Mouse (Mus musculus) stomach, embryonic 15.5 days (tissue): ENCODE data around the gene Chst13. TPM values are rescaled to one million over a fixed set of nuclear protein-coding genes. Genes with fewer than 3 reads are reported as not detected.

Source experiments
- ATAC-seq: fragments of 200-750 bp; cut with Nextera tagmentation; 2 replicates; pipeline ENCODE4 v1.8.0; 2017; ENCODE audit warnings: low read depth, moderate number of reproducible peaks, moderate TSS enrichment; ENCODE audit not compliant: insufficient read depth, low FRiP score
- H3K27ac ChIP-seq: fragments of 300-500 bp; sonication (generic); 2 replicates; pipeline ENCODE4 v1.5.1; 2015; ENCODE audit warnings: mild to moderate bottlenecking, inconsistent platforms
- H3K27me3 ChIP-seq: fragments of 300-500 bp; sonication (generic); replicated peaks from 2 replicates; pipeline ENCODE4 v1.6.1; 2015; ENCODE audit warnings: inconsistent platforms
- H3K36me3 ChIP-seq: fragments of 300-500 bp; sonication (generic); 2 replicates; pipeline ENCODE4 v1.6.1; 2015; ENCODE audit warnings: inconsistent platforms
- H3K4me1 ChIP-seq: fragments of 300-500 bp; sonication (generic); 2 replicates; pipeline ENCODE4 v1.6.1; 2015; ENCODE audit warnings: inconsistent platforms
- H3K4me2 ChIP-seq: fragments of 300-500 bp; sonication (generic); 2 replicates; pipeline ENCODE4 v1.6.1; 2015; ENCODE audit warnings: mild to moderate bottlenecking, inconsistent platforms
- H3K4me3 ChIP-seq: fragments of 300-500 bp; sonication (generic); replicated peaks from 2 replicates; pipeline ENCODE4 v1.5.1; 2015; ENCODE audit warnings: inconsistent platforms
- H3K9ac ChIP-seq: fragments of 300-500 bp; sonication (generic); 2 replicates; pipeline ENCODE4 v1.6.1; 2015; ENCODE audit warnings: inconsistent platforms
- H3K9me3 ChIP-seq: fragments of 300-500 bp; sonication (generic); 2 replicates; pipeline ENCODE4 v1.6.1; 2016; ENCODE audit warnings: inconsistent platforms
- WGBS: fragments of 180-500 bp; shearing (Covaris S2); methylation state at CpG from one replicate; pipeline ENCODE4 v1.1.7; 2015; 5-methylcytosine and 5-hydroxymethylcytosine counted together
- polyA plus RNA-seq: library from polyadenylated mRNA; unstranded; fragments of >200 nt; fragmentation: Nextera tagmentation; extraction: Ambion mirVana; gene quantifications from 2 replicates; pipeline ENCODE4 v1.2.1, GENCODE M21; 2015

The Chst13 gene
- polyA plus RNA-seq, result 0.94 and 1.7 TPM in 2 replicates

GRCm38 (mm10) chr6:90324991-90325390 is at the start of gene Chst13:
Chst13 (minus strand) TSS chr6:90325185.
- Histone ChIP-seq H3K27me3 (no peaks in the 10 kb centered on the region; the same call in 1 of the 2 replicates), H3K27ac (no peak within 1 kb of the TSS), H3K9me3 (no peaks in the 10 kb centered on the region), H3K4me1 (peaks cover 7% of the 10 kb centered on the region; the same call in 1 of the 2 replicates), H3K36me3 (no peaks in the 10 kb centered on the region), H3K4me2 (peak within 1 kb of the TSS; percentile 52), H3K4me3 (peak within 1 kb of the TSS; percentile 23; the same call in 1 of the 2 replicates), H3K9ac (no peak within 1 kb of the TSS)
- peak; percentile 9; the same call in 1 of the 2 replicates for ATAC-seq
- 7% methylated on average over 22 of the region's 22 CpGs for WGBS

DNA sequence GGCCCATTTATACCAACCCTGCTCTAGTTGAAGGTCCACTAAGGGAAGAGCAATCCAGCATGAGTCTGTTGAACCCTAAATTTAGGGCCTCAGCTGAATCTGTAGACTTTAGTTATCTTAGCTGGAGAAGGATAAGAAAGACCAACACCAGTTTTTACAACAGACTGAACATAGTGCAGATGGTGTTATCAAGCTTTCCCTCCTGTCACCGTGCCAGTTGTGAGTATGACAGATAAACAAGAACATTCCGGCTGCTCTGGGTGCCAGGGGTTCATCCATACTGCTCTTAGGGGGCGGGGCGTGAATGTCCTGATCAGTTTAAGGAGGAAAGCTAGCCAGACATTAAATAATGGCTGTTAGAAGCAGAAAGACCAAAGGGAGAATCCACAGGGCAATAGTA is 49.7 kb upstream of the Chst13 start:
- no peak overlapping the region for H3K4me3 ChIP-seq
- WGBS, result 75% methylated on average over 4 of the region's 4 CpGs
- H3K27me3 ChIP-seq, result no peaks in the 10 kb centered on the region
- H3K27ac ChIP-seq, result no peak overlapping the region
- H3K9me3 ChIP-seq, result no peaks in the 10 kb centered on the region
- H3K4me1 ChIP-seq, result peaks cover 11% of the 10 kb centered on the region
- H3K4me2 ChIP-seq, result no peak overlapping the region
- ATAC-seq, result peak; percentile 34; the same call in 1 of the 2 replicates
- peaks cover 36% of the 10 kb centered on the region for H3K36me3 ChIP-seq
- H3K9ac ChIP-seq, result no peak overlapping the region

DNA sequence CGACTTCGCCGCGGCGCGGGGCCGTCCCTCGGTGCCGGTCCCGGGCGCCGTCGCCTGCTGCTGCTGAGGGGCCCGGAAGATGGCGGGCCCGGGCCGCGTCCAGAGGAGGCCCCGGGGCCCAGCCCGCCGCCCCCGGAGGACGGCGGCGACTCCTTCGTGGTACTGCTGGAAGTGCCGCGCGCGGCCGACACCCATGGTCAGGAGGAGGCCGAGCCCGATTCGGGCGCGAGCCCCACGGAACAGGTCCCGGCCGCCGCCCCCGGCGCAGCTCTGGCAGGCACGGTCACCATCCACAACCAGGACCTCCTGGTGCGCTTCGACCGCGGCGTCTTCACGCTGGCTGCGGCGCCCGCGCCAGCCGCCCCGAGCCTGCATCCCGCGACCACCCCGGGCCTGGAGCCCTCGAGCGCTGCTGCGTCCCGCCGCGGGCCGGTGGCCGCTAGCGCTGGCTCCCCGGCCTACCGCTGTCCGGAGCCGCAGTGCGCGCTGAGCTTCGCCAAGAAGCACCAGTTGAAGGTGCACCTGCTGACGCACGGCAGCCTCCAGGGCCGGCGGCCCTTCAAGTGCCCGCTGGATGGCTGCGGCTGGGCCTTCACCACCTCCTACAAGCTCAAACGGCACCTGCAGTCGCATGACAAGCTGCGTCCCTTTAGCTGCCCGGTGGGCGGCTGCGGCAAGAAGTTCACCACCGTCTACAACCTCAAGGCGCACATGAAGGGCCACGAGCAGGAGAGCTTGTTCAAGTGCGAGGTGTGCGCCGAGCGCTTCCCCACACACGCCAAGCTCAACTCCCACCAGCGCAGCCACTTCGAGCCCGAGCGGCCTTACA is 45.0 kb upstream of the Chst13 start:
- WGBS, result under 1% methylated on average over 81 of the region's 98 CpGs
- H3K4me3 ChIP-seq, result peak overlapping the region; percentile 97
- peak overlapping the region; percentile 82 for H3K9ac ChIP-seq
- ATAC-seq, result peak; percentile 63
- H3K27ac ChIP-seq, result peak overlapping the region; percentile 89
- peaks cover 8% of the 10 kb centered on the region for H3K36me3 ChIP-seq
- H3K27me3 ChIP-seq, result no peaks in the 10 kb centered on the region
- H3K4me1 ChIP-seq, result peaks cover 14% of the 10 kb centered on the region
- no peaks in the 10 kb centered on the region for H3K9me3 ChIP-seq
- peak overlapping the region; percentile 96 for H3K4me2 ChIP-seq

DNA sequence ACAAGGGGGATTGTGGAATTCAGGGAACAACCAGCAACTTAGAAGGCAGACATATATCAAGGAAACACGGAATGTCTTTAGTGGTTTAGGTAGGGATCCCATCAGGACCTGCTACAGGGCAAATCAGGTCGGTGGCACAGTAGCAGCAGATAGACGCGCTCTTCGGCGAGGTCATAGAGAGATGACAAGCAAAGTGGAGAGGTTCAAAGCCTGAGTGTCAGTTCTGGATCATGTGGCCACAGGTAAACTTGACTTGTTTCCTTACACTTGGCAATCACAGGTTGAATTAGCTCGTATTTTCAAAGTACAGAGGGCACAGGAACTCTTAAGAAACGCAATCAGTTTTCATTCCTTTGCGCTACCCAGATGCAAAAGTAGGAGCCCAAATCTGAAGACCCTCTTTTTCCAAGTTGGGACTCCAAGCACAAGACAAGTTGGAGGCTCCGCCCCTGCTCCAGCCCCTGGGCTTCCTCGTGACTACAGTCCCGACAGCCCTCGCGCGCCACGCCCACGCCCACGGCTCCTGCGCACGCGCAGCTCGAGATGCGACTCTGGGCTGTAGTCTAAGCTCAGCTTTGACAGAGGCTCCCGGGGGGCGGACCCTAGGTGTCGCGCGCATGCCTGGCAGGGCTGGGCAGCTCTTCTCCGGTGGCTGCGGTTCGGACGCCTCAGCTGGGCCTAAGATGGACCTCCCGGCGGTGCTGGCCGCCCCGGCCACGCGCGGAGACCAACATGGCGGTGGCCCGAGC is 44.2 kb upstream of the Chst13 start, which contains the start of gene Zxdc:
TSS of gene Zxdc (plus strand) at position 517 of the 749 bp plus-strand sequence.
- WGBS, result 6% methylated on average over 41 of the region's 41 CpGs
- H3K9ac ChIP-seq, result peak within 1 kb of the TSS; percentile 82
- H3K36me3 ChIP-seq, result peaks cover 6% of the 10 kb centered on the region
- peak within 1 kb of the TSS; percentile 96 for H3K4me2 ChIP-seq
- peaks cover 14% of the 10 kb centered on the region for H3K4me1 ChIP-seq
- peak within 1 kb of the TSS; percentile 89 for H3K27ac ChIP-seq
- H3K4me3 ChIP-seq, result peak within 1 kb of the TSS; percentile 97
- no peaks in the 10 kb centered on the region for H3K27me3 ChIP-seq
- peak; percentile 96 for ATAC-seq
- H3K9me3 ChIP-seq, result no peaks in the 10 kb centered on the region

DNA sequence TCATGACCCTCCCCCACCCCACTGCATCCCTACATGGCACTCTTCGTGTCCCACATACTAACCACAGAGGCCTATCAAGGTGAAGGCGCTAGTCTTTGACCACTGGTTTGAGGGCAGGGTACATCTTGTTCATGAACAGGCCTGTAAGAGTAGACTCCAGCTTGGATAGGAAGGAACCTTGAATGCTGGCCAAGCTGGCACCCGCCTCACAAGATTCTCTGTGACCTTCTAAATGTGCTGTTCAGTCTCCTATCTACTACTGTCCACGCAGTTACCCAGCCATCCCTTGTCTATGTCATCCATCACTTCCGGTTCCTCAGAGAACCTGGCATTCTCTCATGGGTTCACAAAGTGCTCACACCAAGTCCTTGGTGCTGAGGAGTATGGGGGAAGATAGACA is 38.3 kb upstream of the Chst13 start:
- Histone ChIP-seq H3K4me3 (no peak overlapping the region), H3K4me2 (no peak overlapping the region), H3K4me1 (peaks cover 14% of the 10 kb centered on the region; the same call in 1 of the 2 replicates), H3K27me3 (no peaks in the 10 kb centered on the region), H3K9me3 (no peaks in the 10 kb centered on the region), H3K36me3 (no peaks in the 10 kb centered on the region), H3K9ac (no peak overlapping the region), H3K27ac (no peak overlapping the region)
- 83% methylated on average over 5 of the region's 5 CpGs for WGBS
- no peak for ATAC-seq

DNA sequence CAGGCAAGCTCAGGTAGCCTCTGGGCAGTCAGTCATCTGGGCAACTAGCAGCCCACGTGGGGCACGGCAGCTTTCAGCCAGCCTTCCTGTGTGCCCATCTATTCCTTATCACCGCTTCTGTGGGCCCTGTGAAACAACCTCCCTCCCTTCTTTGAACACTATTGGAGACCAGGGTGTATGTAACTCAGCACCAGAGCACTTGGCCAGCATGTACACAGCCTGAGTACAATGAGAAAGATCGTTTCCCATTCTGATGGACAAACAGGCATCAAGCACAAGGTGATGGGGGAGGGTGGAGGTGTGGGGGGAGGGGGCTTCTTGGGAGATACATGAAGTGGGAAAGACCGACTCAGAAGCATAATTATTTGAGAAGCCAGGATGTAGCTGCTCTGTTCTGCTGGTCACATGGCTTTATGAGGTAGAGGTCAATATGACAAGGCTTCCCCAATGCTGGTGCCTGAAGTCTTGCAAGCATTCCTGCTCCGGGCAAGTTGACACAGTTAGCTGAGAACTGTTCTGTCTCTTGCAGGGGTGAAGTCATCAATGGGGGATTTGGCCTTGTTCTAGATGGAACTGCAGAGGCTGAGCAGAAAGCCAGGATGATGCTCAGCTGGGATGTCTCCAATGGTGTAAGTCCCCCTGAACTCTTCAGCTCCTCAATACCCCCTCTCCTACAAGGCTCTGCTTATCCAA is 36.1 kb upstream of the Chst13 start:
- H3K27me3 ChIP-seq, result no peaks in the 10 kb centered on the region
- no peaks in the 10 kb centered on the region for H3K9me3 ChIP-seq
- no peak overlapping the region for H3K9ac ChIP-seq
- H3K4me2 ChIP-seq, result no peak overlapping the region
- WGBS, result 75% methylated on average over 6 of the region's 6 CpGs
- ATAC-seq, result no peak
- H3K36me3 ChIP-seq, result no peaks in the 10 kb centered on the region
- peak overlapping the region; percentile 61 for H3K27ac ChIP-seq
- no peak overlapping the region for H3K4me3 ChIP-seq
- H3K4me1 ChIP-seq, result peaks cover 16% of the 10 kb centered on the region; the same call in 1 of the 2 replicates

DNA sequence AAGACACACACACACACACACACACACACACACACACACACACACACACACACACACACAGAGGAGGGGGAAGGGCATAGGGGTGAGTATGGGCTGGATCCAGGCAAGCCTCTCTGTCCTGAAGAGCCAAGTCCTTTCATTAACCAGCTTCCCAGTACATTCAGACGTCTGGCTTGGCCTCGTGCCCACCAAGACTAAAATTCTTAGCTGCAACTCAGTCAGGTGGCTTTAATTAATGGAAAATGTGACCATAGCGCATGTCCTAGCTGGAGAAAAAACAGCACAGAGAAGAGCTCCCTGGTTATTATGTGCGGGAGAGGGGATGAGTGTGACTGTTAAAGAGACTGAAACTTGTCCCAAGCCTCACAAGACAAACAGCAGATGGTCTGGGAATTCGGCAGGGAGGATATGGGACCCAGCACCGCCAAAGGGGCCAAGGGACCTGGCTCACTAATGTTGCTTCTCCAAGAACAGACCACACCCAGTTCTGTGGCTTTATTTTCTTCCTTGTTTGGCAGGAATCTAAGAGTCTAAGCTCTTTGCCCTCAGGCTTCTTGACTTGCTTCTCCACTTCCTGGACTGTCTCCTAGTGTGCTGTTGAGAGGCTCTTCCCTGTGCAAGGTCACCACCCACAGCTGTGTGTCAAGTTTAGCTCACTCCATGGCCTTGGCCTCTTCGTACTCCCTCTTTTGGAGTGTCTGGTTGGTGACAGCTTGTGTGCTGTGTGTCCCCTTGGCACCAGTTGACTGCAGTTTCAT is 35.2 kb upstream of the Chst13 start:
- ATAC-seq, result peak; percentile 66
- no peaks in the 10 kb centered on the region for H3K36me3 ChIP-seq
- no peak overlapping the region for H3K4me2 ChIP-seq
- H3K4me1 ChIP-seq, result peaks cover 16% of the 10 kb centered on the region; the same call in 1 of the 2 replicates
- no peak overlapping the region for H3K4me3 ChIP-seq
- no peaks in the 10 kb centered on the region for H3K9me3 ChIP-seq
- H3K27ac ChIP-seq, result peak overlapping the region; percentile 61
- H3K9ac ChIP-seq, result no peak overlapping the region
- no peaks in the 10 kb centered on the region for H3K27me3 ChIP-seq
- WGBS, result 34% methylated on average over 7 of the region's 7 CpGs

DNA sequence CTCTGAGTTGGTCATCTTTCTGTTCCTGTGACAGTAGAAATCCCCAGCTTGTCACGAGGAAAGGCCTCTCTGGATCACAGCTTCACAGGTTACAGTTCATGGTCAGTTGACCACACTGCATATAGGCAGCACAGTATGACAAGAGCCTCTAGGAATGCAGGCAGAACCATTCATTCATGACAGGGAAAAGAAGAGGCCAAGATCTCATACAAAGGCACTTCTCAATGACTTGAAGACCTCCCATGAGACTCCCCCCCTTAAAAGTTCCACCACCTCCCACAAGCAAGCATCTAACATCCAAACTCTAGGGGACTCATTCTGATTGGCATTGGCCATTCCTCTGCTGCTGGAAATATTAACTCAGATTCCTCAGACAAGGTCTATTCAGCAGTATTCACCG is 34.5 kb upstream of the Chst13 start:
- Histone ChIP-seq H3K4me1 (peaks cover 16% of the 10 kb centered on the region; the same call in 1 of the 2 replicates), H3K9ac (no peak overlapping the region), H3K36me3 (no peaks in the 10 kb centered on the region), H3K27me3 (no peaks in the 10 kb centered on the region), H3K4me3 (no peak overlapping the region), H3K4me2 (no peak overlapping the region), H3K9me3 (no peaks in the 10 kb centered on the region), H3K27ac (peak overlapping the region; percentile 61; the same call in 1 of the 2 replicates)
- ATAC-seq, result no peak
- 62% methylated on average over 2 of the region's 2 CpGs for WGBS

DNA sequence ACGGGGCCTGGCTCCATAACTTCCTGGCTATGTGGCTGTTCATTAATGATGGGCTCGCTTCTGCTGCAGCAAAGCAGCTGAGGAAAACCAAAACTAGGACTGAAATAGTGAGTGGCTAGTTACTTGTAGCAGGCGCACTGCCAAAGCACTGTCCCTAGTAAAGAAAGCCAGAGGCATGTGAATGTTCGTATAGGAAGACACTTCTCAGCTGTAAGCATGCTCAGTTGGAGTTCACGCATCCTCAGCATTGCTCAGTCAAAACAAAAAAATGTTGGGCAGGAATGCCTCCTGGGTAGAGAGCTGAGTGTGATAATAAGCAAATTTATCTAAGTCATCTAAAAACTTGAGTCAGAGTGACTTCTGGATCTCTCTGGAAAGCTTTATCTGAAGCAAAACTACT is 33.2 kb upstream of the Chst13 start:
- no peaks in the 10 kb centered on the region for H3K27me3 ChIP-seq
- ATAC-seq, result no peak
- no peak overlapping the region for H3K9ac ChIP-seq
- H3K4me3 ChIP-seq, result no peak overlapping the region
- no peaks in the 10 kb centered on the region for H3K9me3 ChIP-seq
- WGBS, result 51% methylated on average over 5 of the region's 5 CpGs
- no peaks in the 10 kb centered on the region for H3K36me3 ChIP-seq
- peak overlapping the region; percentile 0; the same call in 1 of the 2 replicates for H3K27ac ChIP-seq
- H3K4me2 ChIP-seq, result no peak overlapping the region
- peaks cover 16% of the 10 kb centered on the region; the same call in 1 of the 2 replicates for H3K4me1 ChIP-seq

DNA sequence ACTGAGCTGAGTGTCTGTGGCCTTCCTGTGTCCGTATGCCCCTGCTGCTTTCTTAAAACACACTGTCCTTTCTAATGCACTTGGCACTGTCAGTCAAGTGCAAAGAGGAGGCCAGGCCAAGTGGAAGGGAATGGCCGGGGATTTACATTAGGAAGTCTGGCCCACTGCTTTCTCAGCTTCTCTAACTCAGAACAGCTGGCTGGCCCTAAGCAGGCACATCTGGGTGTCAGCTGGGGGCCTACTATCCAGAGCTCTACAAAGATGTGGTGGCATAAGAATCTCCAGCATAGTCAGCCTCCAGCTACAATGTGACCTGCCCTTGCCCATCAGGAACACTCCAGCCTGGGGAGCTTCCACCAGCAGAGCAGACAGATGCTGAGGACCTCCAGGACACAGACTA is 25.0 kb upstream of the Chst13 start:
- no peak overlapping the region for H3K27ac ChIP-seq
- ATAC-seq, result no peak
- H3K4me1 ChIP-seq, result no peaks in the 10 kb centered on the region
- H3K36me3 ChIP-seq, result no peaks in the 10 kb centered on the region
- H3K9me3 ChIP-seq, result no peaks in the 10 kb centered on the region
- H3K9ac ChIP-seq, result no peak overlapping the region
- H3K27me3 ChIP-seq, result no peaks in the 10 kb centered on the region
- 61% methylated on average over 2 of the region's 2 CpGs for WGBS
- no peak overlapping the region for H3K4me2 ChIP-seq
- H3K4me3 ChIP-seq, result no peak overlapping the region

DNA sequence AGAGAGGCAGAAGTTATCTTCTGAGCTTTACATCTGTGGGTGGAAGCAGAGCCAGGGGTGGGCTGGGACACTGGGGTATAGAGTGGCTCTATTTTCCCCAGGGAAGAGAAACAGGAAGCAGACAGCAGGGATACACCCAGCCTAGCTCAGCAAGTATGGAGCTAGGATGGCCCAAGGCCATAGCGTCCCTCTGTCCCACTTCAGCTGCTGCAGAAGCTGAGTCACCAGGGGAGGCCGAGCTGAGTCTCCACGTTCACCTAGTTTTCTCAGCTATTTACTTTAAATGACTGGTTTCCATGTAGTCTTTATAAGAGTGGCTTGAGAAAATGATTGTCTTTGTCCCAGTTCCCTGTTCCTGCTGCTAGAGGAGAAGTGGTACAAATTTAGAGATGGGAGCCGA is 23.5 kb upstream of the Chst13 start:
- 73% methylated on average over 4 of the region's 4 CpGs for WGBS
- Histone ChIP-seq H3K4me3 (no peak overlapping the region), H3K27ac (no peak overlapping the region), H3K9me3 (no peaks in the 10 kb centered on the region), H3K36me3 (no peaks in the 10 kb centered on the region), H3K27me3 (no peaks in the 10 kb centered on the region), H3K4me2 (no peak overlapping the region), H3K9ac (no peak overlapping the region), H3K4me1 (no peaks in the 10 kb centered on the region)
- ATAC-seq, result no peak
